Mouse (Mus musculus) frontal cortex, postnatal 10 days (tissue): Measurements from ENCODE around the gene Fbln2.
"Not testable (repeated sequence)": the region's sequence is repeated elsewhere in the genome, so short reads cannot be mapped to it uniquely, and the experiment has no call there.

Source experiments
- DNase-seq, 2 experiments: peaks; one replicate each; pipeline ENCODE4 v3.0.0; 2022; ENCODE audit warnings: low spot score in 2 of 2, mixed read lengths in 1 of 2

The Fbln2 gene

GRCm38 (mm10) chr6:91212155-91212554 is at the start of gene Fbln2:
Gene Fbln2 (plus strand): TSS chr6:91212455.
- DNase-seq, result not testable (repeated sequence)

GRCm38 (mm10) chr6:91163195-91163911 is 48.9 kb upstream of the Fbln2 start:
- DNase-seq, result no peak

GRCm38 (mm10) chr6:91164584-91164983 is 47.7 kb upstream of the Fbln2 start:
- no peak for DNase-seq

- peak in 1 of 2 experiments; percentile 69 for DNase-seq
Observed at GRCm38 (mm10) chr6:91165210-91165609, 47.0 kb upstream of the Fbln2 start.

GRCm38 (mm10) chr6:91167828-91168227 is 44.4 kb upstream of the Fbln2 start:
- no peak for DNase-seq

- peak in 1 of 2 experiments; percentile 4 for DNase-seq
Observed at GRCm38 (mm10) chr6:91169129-91169528, 43.1 kb upstream of the Fbln2 start.

GRCm38 (mm10) chr6:91171396-91171895 is 40.8 kb upstream of the Fbln2 start:
- no peak for DNase-seq

- DNase-seq, result no peak
Observed at GRCm38 (mm10) chr6:91172381-91172780, 39.9 kb upstream of the Fbln2 start.

- peak; percentile 50 to 61 for DNase-seq
Observed at GRCm38 (mm10) chr6:91173221-91173880, 38.9 kb upstream of the Fbln2 start.

- DNase-seq, result no peak
Observed at GRCm38 (mm10) chr6:91174211-91174610, 38.0 kb upstream of the Fbln2 start.

GRCm38 (mm10) chr6:91180767-91181171 is 31.5 kb upstream of the Fbln2 start:
- no peak for DNase-seq

- DNase-seq, result peak in 1 of 2 experiments; percentile 45
Observed at GRCm38 (mm10) chr6:91181320-91181719, 30.9 kb upstream of the Fbln2 start.

- no peak for DNase-seq
Observed at GRCm38 (mm10) chr6:91182075-91182490, 30.2 kb upstream of the Fbln2 start.

GRCm38 (mm10) chr6:91183041-91183440 is 29.2 kb upstream of the Fbln2 start:
- DNase-seq, result no peak

GRCm38 (mm10) chr6:91183980-91184379 is 28.3 kb upstream of the Fbln2 start:
- DNase-seq, result no peak

- no peak for DNase-seq
Observed at GRCm38 (mm10) chr6:91184776-91185175, 27.5 kb upstream of the Fbln2 start.

GRCm38 (mm10) chr6:91185502-91185901 is 26.8 kb upstream of the Fbln2 start:
- no peak for DNase-seq

GRCm38 (mm10) chr6:91186161-91186931 is 25.9 kb upstream of the Fbln2 start:
- no peak for DNase-seq

GRCm38 (mm10) chr6:91186934-91187333 is 25.3 kb upstream of the Fbln2 start:
- no peak for DNase-seq

GRCm38 (mm10) chr6:91187871-91188270 is 24.4 kb upstream of the Fbln2 start:
- no peak for DNase-seq

- no peak for DNase-seq
Observed at GRCm38 (mm10) chr6:91189971-91190370, 22.3 kb upstream of the Fbln2 start.

- DNase-seq, result no peak
Observed at GRCm38 (mm10) chr6:91191465-91191864, 20.8 kb upstream of the Fbln2 start.
